Mouse (Mus musculus) cerebellum, adult (tissue): ENCODE results near the gene Rraga.
"Not testable (repeated sequence)": the region's sequence is repeated elsewhere in the genome, so short reads cannot be mapped to it uniquely, and the experiment has no call there.

ENCODE experiments used
- ATAC-seq: cut with Nextera tagmentation; 2 replicates; pipeline ENCODE4 v1.9.2; 2017; ENCODE audit warnings: mild to moderate bottlenecking, moderate library complexity, mixed read lengths; ENCODE audit not compliant: insufficient number of reproducible peaks, low FRiP score, low TSS enrichment

The Rraga gene

GRCm38 (mm10) chr4:86580591-86580990 is 5.1 kb downstream of the Rraga start:
- no peak for ATAC-seq

GRCm38 (mm10) chr4:86588236-86588635 is 12.8 kb downstream of the Rraga start:
- ATAC-seq = no peak

- ATAC-seq = no peak
These were observed 15.8 kb downstream of the Rraga start for GRCm38 (mm10) chr4:86591304-86591703.

GRCm38 (mm10) chr4:86611524-86612288 is 36.2 kb downstream of the Rraga start, which contains the start of gene Haus6:
Gene Haus6, minus strand, starts transcription at chr4:86612055.
- peak; percentile 100 for ATAC-seq

GRCm38 (mm10) chr4:86612289-86612620 is 36.8 kb downstream of the Rraga start:
- ATAC-seq = no peak

GRCm38 (mm10) chr4:86620506-86620905 is 45.0 kb downstream of the Rraga start:
- ATAC-seq = no peak

GRCm38 (mm10) chr4:86622116-86622515 is 46.6 kb downstream of the Rraga start:
- ATAC-seq = no peak

- not testable (repeated sequence) for ATAC-seq
These were observed 47.1 kb downstream of the Rraga start for GRCm38 (mm10) chr4:86622532-86622931.

- no peak for ATAC-seq
These were observed 50.0 kb downstream of the Rraga start for GRCm38 (mm10) chr4:86625463-86625862.

- not testable (repeated sequence) for ATAC-seq
These were observed 51.0 kb downstream of the Rraga start for GRCm38 (mm10) chr4:86626496-86626895.
